Mouse (Mus musculus): ENCODE measurements around the gene Colq.

Gene Colq

DNA sequence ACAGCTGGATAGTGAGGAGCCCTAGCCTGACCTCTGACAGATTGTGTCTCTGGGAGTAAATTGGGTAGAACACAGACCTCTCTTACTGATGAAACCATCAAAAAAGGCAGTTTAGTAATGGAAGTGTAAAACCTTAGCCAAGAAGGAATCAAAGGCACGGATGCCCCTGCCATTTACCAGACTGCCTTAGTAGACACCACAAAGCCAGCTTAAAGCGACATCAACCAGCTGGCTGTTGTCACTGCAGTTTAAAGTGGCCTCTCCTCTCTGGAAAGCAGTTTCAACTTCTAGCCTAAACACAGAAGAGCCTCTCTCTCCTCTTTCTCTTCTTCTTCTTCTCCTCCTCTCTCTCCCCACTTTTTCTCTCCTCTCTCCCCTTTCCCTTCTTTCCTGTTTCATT lies 69.8 kb downstream of the Colq start:
- DNase-seq = no peak

DNA sequence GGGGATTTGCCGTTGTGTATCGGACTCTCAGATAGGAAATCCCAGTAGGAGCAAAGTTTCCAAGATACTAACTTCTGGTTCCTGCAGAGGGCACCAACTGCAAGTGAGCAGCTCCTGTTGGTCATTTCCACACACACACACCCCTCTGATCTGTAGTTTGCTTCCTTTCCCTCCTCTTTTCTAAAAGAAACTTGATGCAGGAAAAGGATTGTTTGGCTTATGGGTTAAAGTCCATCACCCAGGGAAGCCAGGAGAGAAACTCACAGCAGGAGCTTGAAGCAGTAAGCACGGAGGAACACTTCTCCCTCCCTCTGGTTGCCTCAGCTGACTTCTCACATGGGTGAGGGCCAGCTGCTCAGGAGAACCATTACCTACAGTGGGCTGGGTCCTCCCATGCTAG lies 72.0 kb downstream of the Colq start:
- DNase-seq = no peak

DNA sequence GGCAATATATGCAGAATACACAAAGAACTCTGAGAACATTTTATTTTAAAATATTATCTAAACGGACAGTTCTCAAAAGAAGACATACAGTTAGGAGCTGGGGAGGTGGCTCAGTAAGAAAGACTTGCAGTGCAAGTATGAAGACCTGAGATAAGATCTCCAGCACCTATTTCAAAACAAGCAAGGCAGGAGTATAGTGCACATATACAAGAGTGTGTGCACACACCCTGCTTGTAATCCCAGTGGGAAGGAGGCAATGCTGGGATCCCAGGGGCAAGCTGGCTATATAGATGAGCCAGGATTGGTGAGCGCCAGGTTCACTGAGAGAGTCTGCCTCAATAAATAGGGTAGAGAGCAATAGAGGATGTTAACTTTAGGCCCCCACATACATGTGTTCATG lies 75.2 kb downstream of the Colq start:
- DNase-seq = no peak

DNA sequence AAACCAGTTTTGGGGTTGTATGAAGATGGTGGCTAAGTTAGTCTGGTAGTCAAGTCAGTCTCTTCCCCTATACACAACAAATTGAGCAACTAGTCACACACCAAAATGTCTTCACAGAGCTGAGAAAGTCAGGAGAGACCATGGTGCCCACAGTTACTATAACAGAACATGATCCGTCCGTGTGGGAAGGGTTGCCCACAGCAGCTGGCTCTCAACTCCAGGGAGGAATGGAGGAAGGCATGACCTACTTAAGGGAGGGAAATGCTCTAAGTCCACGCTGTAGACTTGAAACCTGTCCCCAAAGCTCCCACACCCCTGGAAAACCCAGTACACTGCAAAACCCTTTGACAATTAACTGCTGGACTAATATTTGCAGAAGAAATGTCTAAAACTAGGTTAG lies 80.8 kb downstream of the Colq start:
- no peak for DNase-seq

DNA sequence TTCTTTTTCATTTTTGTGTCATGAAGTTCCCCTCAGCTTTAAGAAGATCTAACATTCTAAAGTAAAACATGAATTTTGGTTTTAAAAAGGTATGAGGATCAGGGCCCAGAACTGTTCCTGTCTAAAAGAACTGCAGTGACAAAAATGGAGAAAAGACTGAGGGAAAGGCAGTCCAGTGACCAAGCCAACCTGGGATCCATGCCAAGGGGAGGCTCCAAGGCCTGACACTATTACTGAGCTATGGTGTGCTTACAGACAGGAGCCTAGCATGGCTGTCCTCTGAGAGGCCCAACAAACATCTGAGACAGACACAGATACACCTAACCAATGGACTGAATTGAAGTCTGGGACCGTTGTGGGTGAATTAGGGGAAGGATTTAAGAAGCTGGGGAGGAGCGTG lies 81.2 kb downstream of the Colq start:
- peak; percentile 30 for DNase-seq

DNA sequence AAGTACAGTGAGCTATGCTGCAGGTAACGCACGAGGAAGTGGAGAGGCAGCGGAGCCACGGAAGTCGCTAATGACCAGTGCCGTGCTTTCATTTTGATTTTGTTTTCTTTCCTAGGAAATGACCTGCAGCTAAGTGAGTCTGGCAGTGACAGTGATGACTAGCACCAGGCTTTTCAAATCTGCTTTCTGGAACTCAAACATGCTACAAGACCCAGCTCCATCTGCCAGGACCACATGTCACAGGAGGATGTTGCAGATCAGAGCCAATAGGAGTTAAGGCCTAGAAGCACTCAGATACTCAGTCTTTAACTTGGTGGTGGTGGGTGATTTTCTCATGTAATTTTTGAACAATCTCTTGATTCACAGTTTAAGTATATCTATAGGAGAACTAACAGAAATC lies 84.7 kb downstream of the Colq start:
- DNase-seq = peak; percentile 82

DNA sequence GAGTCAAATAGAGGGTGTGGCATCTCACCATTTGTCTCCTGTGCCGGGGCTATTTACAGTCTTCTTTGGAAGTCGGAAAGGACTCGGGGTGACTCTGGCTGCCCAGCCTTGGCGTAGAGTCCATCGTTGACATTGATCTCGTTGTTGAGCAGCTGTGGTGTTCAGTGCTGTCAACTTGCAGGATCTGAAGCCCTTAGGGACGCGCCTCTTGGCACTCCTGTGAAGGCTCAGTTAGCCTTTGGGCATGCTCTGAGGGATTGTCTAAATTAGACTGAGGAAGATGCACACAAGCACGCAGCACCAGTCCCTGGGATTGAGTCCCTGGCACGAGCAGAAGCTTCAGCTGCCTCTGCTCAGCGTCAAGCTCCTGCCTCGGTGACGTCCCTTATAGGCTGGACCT lies 87.7 kb downstream of the Colq start:
- DNase-seq = no peak

DNA sequence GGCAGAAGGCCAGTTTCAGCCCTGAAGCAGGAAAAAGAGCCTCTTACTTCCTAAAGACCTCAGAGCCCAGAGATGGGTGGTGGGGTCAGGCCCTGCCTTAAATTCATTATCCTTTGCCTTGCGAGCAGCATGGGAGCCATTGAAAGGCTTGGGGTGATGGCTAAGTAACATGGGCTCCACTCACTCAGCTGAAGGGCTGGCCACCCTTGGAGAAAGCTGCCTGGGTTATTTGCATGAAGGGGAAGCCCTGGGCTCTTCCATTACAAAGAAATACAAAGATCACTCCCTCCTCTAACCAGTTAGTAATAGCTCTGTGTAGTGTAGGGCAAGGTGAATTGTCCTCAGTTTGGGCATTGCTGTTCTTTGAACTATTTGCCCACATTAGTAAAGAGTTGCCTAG lies 91.6 kb downstream of the Colq start:
- DNase-seq = no peak

DNA sequence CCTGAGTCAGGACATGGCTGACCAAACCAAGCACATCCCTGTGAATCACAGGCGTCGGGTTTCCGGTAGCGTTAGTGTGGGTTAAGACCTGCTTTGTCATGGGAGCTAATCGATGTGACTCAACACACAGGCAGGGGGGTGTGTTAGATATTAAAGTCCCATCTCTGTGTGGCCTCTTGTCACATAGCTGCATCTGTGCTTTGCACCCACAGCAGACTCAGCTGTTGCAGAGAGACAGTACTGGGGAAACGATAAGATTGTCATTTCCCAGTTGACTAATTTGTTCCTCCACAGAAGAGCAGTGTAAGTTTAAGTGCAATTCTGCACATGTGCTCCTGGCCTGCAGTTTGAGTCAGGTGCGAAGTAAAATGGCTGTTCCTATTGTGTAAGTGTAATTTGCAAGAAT lies 94.9 kb downstream of the Colq start:
- DNase-seq = no peak

DNA sequence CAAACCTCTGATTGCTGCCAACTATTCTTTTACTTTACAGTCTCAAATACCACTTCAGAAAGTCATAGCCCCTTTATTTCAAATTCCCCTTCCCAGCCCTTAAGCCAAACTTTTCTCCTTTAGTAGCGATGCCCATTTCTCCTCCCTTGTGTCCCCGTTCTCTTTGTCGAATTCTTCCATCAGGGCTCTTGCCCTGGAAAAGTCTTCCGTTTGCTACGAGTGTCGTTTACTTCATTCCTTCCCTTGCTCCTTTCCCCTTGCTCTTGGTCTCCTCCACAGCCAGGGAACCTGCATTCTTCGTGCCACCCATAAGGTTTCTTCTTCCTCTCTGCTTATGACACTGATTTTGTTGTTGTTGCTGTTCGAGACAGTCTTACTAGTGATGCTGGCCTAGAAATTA lies 95.6 kb downstream of the Colq start:
- DNase-seq = no peak

DNA sequence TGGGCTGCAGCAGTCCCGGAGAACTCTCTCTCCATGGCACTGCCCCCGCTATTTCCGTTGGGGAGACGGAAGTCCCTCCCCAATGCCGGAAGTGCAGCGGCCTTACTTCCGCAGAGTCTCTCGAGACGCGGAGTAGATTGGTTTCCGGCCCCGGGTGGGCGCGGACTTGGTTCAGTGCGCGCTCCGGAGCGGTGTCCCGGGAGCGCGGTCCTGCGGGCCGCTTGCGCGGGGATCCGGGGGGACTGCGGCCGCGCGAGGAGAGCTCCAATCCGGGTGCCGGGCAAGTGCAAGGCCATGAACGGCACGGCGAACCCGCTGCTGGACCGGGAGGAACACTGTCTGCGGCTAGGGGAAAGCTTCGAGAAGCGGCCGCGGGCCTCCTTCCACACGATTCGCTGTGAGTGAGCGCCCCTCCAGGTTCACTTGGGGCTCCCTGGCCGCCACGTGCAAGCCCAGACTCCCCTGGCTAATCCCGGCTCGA lies 96.1 kb downstream of the Colq start, which contains the start of gene Mettl6:
Gene Mettl6 (minus strand): TSS at position 66 of the 481 bp plus-strand sequence.
- peak; percentile 89 for DNase-seq

DNA sequence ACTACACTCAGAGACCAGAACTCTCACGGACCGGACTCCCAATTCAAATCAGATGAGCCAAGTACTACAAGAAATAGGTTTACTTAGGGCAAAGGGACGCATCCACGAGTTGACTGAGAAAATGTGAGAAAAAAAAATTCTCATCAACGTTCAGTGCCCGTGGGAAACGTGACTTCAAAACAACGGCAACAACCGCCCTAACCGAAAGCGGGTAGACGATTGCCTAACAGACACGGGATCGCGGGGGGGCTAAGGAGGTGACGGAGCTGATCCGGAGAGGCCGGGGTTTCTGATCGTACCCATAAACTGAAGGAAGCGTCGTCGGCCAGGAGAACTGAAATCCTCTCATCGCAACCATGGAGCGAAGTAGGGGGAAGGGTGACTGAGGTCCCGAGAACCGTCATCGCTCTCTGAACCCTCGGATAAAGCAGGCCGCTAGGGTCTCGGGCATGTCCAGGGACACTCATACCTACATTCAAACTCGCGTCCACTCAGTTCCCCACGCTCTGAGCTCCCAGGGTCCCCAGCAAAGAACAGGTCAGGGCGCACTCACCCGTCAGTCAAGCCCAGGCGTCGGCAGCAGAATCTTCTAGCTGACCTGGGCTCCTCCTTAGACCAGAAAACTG lies 96.7 kb downstream of the Colq start, which contains the start of gene Eaf1:
Gene Eaf1 (plus strand): TSS at position 51 of the 626 bp plus-strand sequence.
- no peak for DNase-seq

DNA sequence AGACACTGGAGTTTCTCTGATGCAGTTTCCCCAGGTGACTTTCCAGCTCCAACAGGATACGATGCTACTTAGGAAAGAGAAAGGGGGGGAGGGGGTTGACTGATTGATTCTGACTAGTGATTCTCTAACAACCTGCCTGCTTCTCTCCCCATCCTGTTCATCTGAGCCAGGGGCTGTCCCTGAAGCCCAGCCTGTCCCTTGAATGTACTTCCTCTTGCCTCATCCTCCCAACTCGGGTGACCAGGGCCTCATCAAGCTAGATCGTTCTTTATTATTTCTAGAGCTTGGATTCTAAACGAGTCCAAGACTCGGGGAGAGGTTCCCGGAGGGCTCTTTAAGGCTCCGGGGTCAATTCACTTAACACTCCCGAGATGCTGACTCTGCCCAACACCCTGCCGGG lies 97.2 kb downstream of the Colq start:
- no peak for DNase-seq

DNA sequence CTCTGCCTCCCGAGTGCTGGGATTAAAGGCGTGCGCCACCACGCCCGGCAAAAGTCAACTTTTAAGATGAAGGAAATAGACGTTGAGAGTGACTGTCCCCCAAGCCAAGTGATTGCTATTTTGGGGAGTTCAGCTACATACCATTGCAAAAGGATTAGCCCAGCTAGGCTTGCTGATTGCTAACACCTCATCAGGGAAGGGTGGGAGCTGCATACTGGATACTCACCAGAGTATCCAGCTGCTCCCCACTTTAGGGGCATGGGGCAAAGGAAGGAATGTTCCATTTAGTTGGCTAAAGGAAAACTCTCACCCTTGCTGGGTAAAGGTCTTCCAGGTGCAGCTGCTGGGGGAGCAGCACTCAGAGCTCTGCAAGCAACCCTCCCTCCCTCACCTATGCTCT lies 103.1 kb downstream of the Colq start:
- no peak for DNase-seq

DNA sequence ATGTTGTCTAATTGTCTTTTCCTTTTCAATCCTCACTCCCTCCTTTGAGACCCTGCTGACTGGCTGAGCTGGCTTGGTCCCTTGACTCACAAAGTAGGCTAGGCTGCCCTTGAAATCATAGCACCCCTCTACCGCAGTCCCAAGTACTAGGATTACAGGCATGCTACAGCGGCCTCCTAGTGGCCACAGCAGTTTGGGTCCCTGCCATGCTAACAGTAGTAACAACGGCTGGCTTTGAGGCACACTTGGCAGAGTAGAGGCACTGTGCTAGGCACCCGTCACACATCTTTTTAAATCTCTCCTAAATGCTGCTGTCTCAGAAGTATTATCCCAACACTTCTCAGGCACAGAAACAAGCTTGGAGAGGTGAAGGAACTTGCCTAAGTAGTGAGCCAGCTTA lies 104.7 kb downstream of the Colq start:
- DNase-seq = no peak

DNA sequence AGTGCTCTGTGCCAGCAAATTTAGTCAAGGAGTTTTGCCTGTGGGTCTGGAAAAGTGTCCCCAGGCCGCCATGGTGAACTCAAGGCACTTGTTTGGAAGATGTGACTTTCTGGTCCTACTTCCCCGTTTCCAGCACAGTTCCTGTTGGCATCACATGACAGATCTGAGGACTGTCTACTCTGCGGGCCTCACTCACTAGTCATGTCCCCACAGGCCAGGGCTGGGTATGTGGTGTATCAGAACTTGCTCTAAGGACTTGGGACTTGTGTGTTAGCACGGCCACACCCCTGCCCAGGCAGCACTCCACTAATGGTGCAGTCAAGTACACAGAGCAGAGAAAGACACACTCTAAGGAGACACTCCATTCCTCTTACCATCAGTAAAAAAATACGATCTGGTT lies 108.7 kb downstream of the Colq start:
- no peak for DNase-seq

DNA sequence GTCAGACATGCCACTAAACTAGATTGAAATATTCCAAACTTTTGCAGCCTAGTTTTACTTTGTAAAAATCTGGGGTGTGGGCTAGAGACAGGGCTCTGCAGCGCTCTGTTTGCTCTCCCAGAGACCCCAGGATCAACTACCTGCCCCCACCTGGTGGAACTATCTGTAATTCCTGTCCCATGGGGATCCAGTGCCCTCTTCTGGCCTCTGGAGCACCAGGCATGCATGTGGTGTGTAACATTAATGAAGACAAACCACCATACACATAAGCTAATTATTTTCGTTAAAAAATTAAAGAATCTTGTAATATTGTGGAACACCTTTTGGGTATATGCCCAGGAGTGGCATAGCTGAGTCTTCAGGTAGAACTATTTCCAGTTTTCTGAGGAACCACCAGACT lies 117.8 kb downstream of the Colq start:
- no peak for DNase-seq
